Mouse (Mus musculus) large intestine, adult 2 months (tissue): ENCODE results near the gene Nwd2. TPM values are rescaled to one million over a fixed set of nuclear protein-coding genes. Genes with fewer than 3 reads are reported as not detected.

Source experiments
- DNase-seq: peaks from one replicate; pipeline ENCODE4 v3.0.0-alpha.2; 2012; ENCODE audit warnings: low read depth, low spot score
- WGBS: fragments of 180-500 bp; shearing (Covaris S2); methylation state at CpG from one replicate; pipeline ENCODE4 v1.1.7; 2018; 5-methylcytosine and 5-hydroxymethylcytosine counted together
- polyA plus RNA-seq: library from polyadenylated mRNA; depleted of rRNA; stranded (reverse); fragments of >200 nt; gene quantifications from 2 replicates; pipeline ENCODE4 v1.2.3, GENCODE M21; 2012; rRNA removed

The Nwd2 gene
- not detected in 2 replicates for polyA plus RNA-seq

DNA sequence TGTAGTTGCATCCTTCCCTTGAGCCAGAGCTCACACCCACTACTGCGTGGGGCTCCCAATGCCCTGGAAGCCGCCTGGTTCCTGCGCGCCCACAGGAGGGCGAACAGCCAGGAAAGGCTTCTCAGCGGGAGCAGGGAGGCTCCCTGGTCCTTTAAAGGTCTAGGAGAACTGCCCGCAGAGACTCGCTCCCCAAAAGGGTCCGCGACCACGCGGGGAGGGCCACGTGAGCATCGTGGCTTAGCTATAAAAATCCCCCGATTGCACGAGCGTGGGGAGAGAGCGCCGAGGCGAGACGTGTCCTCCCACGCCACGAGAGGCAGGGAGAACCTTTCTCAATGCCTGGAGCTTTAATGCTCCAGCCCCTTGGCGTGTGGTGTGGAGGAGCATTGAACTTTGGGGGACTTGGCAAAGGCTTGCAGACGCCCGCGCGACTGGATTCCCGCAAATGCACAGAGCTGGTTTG, at the start of gene Nwd2:
TSS of gene Nwd2 (plus strand) at position 33 of the 463 bp plus-strand sequence.
- WGBS: 5% methylated on average over 29 of the region's 29 CpGs
- no peak for DNase-seq

DNA sequence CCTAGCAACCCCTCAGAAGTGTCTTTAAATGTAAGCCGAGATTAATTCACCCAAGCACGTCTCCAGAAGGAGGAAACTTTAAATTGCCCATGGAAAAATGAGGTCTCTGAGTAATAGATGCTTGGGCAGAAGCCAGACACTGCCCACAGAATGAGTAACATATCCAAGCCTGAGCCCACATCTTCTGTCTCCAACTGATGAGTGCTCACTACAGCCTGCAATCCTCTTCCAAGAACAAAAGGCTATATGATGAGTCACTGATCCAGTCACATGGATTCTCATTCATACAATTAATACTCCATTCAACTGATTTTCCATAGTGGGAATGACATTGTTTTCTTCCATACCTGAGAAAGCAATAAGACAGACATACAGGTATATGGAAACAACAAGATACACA, 41.5 kb upstream of the Nwd2 start:
- 82% methylated on average over 2 of the region's 2 CpGs for WGBS
- no peak for DNase-seq

DNA sequence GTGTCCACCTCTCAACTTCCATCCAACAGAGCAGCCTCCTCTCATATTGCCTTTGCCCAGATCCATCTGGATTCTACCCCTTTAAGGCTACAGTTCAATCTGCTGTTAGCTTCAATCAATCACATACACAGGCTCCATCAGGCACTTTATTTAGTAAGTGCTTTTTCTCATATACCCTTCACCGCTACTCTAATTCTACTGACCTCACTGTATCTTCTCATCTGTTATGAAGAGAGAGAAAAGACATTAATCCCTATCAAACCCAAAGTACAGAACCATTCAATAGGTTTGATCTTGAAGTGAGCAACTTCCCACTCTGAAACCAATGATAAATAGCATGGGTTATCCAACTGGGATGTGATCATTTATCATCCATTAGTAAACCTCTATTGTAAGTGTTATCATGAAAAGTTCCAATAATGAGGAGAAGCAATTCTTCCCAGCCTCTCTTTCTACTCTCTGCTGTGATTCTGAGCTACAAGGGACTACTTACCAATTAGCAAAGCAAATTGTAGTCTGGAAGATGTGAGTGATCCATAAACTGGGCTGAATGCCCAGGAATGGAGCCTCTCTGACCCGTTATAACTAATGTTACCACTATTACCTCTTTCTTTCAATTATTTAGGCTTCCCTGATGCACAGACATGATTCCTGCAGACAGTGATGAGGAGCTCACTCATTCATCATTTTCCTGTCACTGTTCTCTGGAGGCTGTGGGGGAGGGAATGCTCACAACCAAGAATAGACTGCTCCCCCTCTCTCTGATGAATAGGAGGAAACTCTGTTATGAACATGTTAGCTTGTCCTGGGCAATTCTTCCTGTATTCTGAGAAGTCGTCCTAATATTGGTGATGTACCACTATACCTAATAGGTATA, 31.9 kb upstream of the Nwd2 start:
- 67% methylated on average over 3 of the region's 3 CpGs for WGBS
- DNase-seq: no peak

DNA sequence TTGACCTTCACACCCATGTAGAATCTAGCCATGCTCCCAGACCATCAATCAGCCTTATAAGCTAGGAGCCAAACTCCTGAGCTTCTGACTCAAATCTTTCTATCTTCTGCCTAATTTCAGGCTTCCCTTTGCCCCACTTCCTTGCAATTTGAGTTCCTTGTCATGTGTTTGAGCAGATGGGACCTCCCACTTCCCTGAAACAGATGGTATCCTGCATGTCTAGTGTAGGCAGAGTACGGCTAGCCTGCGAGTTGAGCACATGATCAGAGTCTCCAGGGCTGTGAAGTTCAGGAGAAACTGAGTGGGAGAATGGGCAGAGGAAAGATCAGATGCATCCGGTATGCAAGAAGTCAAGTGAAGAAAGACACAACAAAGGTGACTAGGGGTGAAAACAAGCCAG, 24.8 kb upstream of the Nwd2 start:
- DNase-seq: no peak
- WGBS: 75% methylated on average over 3 of the region's 3 CpGs

DNA sequence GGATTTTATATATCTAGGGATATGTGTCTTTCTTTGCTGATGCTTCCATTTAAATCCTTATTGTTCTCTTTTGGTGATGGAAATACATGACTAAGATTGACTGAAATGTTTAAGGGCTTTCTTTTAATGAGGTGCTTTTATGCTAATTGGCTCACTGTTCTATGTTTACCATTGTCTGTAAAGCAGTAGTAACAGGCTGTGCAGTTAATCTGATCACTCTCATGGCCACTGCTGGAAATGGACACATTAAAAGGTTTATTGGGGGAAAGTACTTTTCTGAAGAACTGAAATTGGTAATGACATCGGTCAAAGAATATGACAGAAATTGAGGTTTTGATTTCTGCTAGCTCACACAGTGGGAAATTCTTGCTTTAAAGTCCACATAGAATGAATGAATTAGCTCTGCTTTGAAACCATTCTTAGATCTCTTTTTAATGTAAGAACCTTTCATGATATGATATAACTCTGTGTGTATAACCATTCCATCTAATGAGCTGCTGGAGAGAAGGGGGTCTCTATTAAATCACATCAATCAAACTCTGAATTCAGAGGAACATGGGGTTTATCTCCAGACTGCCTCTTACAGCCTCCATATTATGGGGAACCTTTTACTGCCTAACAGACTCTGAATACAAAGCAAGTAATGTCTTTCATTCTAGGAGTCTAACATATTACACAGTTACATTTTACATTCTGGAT, 20.9 kb upstream of the Nwd2 start:
- no peak for DNase-seq
- WGBS: 80% methylated on average over 1 of the region's 1 CpGs

DNA sequence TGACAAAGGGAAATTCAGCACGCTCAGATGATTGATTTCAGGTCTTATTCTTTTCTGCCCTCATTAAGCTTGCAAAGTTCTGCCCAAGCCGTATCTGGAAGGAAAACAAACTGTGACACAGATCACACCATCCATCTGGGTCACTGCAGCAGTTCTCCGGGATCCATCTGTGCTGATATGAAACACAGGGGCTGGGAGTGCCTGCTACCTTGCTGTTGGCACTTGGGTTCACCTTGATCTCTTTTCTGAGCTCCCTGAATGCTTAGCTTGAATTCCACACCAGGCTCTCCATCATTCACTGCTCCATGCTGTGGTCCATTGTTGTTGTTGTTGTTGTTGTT, 20.4 kb upstream of the Nwd2 start:
- WGBS: 71% methylated on average over 3 of the region's 3 CpGs
- no peak for DNase-seq

DNA sequence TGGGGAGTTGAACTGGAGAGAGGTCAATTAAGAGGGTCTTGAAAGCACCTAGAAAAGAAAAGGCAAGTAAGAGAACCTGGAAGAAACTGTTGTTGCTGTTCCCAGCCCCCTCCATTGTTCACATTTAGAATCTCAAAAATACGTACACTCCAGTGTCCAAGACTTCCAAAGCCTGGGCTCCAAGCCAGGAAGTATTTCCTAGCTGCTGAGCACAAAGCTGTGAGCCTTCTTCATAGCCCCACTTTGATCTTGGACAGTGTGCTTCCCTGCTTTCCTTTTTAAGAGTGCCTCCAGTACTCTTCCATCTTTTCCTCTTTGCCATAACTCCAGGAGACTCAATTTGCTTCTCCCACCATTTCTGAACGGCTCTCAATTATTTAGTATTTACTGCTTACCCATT, 14.3 kb upstream of the Nwd2 start:
- 42% methylated on average over 2 of the region's 2 CpGs for WGBS
- DNase-seq: no peak

DNA sequence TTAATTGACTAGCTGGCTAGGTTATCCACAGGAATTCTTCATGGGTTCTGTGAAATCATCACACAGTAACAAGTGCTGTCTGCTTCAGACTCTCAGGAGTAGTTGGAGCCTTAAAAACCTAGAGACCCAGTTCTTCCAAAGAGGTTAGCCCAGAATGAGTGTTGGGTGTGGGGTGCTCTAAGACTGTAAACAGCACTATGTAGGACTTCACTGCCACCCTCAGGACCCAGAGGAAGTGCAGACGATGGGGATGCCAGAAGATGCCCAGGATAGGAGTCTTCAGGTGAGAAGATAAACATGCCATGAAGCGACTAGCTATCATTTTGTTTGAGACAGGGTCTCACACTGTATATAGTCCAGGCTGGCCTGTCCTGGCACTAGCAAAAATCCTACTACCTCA, 715 bp upstream of the Nwd2 start:
- WGBS: 36% methylated on average over 2 of the region's 2 CpGs
- no peak for DNase-seq

DNA sequence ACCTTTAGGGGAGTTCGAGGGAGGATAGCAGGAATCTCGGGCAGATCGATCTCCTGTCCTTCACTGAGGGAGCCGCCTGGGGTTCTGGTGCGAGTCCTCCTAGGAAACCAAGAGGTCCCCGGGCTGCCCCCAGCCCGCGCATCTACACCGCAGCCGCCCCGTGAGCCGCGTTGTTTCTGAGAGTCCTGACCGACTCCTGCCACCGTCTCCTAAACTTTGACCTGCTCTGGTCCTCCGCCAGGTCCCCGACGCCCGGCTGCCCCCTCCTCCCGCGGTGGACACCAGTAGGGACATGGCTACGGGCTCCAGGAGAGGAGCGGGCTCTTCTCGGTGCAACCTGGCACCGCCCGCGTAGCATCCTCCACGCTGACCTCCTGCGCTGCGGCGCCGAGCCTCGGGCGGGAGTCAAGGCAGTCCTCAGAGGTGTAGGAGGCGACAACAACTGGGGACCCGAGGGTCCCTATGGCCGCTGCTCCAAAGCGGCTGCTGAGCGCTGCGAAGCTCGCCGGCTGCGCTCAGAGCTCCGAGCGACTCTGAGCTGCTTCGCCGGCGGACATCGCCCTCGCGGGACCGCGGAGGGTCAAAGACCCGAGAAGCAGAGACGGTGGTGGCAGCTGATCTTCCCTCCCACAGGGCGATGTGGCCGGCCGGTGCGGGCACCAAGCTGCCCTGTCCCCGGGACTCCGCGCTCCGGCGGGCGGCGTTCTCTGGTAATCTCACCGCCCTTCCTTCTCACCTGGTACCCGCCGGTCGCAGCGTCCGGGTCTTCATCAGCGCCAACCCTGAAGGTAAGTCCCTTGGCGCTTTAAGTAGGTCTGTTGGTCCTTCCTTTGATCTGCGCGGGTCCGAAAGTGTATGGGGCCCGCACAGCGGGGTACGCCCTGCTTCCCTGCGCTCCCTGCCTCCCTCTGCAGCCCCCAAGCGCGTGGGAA, 897 bp downstream of the Nwd2 start:
- no peak for DNase-seq

DNA sequence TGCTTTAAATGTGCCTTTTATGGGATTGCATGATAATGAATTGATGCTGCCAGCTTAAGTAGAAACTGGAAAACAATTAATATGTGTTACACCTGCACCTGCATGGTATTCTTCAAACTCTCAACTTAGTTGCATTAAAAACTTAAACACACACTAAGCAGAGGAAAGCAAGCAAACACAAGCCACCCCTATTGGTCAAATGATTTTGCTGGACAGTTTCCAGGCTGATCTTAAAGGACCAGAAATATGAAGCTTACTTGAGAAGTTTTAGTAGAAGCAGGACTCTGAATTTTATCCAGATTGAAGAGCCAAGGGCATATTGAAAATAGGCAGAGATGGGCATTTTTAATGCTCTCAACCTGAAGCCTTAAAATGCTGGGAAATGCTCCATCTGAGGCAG, 2.9 kb downstream of the Nwd2 start:
- DNase-seq: no peak

More for the DNA sequence above, 897 bp downstream of the Nwd2 start:
- 3% methylated on average over 83 of the region's 83 CpGs for WGBS

DNA sequence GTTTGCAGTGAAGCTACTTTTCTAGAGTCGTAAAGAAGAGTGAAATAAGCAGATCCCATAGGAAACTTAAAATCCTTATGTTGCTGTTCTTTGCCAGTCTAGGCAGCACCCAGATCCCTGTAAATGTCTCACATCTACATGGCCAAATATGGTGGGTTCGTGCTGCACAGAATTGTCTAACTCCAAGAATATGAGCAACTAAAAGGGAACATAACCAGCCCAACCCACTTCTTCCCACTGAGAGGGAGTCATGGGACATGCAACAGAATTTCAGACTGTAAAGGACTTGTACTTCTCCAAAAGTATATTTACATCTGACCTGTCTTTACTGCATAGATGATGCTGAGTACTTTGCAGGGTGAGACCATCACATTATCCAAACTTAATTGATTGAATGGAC, 3.8 kb downstream of the Nwd2 start:
- DNase-seq: no peak
- WGBS: 74% methylated on average over 2 of the region's 2 CpGs

DNA sequence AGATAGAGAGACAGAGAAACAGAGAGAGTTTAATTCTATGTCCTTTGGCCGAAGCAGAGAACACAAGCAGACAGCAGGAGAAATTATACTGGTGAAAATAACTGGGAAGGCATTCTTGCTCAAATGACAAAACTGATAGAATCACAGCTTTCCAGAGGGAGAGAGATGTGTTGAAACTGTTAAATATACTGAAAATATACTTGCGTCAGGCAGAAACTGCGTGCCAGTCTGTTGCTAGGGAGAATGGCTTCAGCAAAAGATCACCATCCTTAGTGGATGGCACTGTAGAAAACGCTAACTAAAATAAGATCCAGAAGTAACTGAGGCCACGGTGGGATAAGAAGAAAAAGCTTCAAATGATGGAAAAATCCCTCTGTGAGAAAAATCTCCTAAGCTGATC, 18.0 kb downstream of the Nwd2 start:
- whole genome bisulfite sequencing: 88% methylated on average over 5 of the region's 5 CpGs
- no peak for DNase-seq

DNA sequence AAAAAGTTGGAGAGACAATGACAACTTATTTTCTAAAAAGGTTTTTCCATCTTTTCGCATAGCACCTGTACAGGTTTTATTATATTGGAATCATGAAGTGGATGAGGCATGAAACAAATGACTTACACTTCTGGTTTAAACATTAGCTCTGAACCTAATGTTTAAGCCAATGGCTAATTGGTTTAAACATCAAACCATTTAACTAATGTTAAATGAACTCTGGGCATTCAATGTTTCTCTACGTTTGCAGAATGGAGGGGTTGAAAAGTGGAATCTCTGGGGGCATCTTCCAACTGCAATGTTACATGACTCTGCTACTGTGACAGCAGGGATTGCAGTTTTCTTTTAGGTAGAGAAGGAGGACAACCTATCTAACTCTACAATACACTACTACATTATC, 27.0 kb downstream of the Nwd2 start:
- 60% methylated on average over 2 of the region's 2 CpGs for WGBS
- no peak for DNase-seq

DNA sequence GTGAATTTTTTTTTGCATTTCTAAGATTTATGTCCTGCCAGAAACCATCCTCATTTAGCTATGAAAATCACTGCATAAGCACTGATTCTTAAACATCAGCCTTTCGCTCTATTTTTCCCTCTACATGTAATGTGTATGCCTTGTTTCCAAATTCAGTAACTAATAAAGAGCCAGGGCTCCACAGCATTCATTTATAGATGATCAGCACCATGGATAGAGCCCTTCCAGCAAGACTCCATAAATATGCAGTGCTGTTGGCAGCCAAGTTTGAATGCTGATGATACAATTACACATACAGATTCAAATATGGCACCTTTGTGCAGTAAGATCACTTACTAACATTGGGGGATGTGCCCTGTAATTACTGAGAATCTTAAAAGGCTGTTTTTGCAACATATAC, 40.2 kb downstream of the Nwd2 start:
- DNase-seq: no peak
- WGBS: 79% methylated on average over 1 of the region's 1 CpGs

DNA sequence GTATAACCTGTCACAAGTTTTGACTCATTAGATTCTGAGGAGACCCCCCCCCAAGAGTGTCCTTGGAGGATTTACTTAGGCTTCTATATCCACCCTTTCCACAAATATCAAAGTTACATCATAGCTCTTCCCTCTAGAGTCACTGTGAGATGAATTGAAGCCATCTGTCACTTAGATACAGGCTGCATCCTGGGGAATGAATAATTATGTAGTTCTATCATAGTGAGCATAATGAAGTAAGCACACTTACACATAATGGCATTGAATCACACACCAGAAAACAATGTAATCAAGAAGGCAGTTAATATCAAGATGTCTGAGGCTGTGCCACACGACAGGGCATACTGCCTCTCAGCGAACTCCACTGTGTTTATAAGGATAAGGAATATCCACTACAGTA, 47.9 kb downstream of the Nwd2 start:
- WGBS: 85% methylated on average over 2 of the region's 2 CpGs
- no peak for DNase-seq

DNA sequence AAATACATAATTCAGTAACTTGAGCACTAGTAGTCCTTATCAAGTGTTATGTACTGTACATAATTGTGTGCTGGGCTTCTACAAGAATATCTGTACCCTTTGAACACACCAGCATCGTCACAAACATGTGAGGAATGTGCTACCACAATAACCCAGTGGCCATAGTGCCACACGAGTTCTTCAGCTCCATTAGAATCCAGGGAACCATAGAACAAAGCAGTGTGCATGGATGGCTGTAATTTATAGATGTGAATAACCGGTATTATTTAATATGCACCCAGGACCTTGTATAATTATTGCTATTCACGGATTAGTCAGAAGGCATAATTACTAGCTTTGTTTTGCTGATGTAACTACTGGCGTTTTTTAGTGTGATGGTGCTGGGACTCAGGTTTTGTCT, 48.3 kb downstream of the Nwd2 start:
- no peak for DNase-seq
- 66% methylated on average over 5 of the region's 5 CpGs for WGBS

DNA sequence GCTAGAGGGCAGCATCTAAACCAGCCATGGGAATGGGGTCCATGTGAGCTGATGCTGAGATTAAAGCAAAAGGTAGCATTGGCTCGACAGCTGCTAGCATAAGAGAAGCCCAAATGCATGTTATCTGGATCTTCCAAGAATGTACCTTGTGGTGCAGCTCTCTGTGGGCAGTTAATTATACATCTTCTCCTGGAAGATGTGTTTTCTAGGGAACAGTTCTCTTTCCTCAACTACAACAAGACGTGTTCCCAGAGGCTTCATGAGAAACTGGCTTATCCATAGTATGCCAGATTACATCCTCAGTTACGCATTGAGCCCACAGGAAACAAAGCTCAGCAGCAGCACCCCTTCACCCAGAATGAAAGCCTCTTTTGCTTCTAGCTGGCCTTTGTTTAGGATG, 80.1 kb downstream of the Nwd2 start:
- 80% methylated on average over 3 of the region's 3 CpGs for WGBS

DNA sequence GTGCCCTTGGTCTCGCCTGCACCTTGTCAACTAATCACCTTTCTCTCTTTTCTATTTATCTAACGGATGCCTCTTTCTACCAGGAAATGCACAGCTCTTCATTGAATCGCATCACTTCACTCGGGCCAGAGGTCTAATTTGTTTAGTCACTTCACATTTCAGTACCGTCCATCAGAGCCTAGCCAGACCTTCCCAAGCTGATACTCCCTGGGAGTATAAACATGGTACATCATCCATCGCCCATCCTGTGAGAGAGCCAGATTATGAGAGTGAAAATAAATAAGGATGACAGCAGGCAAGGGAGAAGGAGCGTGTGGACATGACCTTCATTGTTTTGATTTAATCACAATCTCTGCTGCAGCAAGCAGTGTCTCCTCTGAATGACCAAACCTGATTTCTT, 86.6 kb downstream of the Nwd2 start:
- DNase-seq: no peak
- 50% methylated on average over 7 of the region's 7 CpGs for WGBS

More for the DNA sequence above, 80.1 kb downstream of the Nwd2 start:
- DNase-seq: no peak

DNA sequence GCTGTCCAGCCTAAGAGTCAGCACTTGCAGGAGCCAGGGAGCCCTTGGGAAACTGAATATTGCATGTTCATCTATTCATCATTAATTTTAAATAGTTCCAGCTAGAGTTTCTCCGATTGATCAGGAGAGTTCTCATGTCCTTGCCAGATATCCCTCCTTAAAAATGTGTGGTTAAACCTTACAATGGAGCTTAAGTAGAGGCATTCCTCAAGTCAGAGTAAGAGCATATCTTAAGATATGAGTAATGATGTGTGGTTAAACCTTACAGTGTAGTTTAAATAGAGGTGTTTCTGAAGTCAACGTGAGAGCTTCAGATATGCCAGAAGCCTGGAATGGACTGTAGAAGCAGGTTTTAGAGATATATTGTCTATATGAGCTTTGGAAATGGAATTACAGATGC, 94.5 kb downstream of the Nwd2 start:
- 82% methylated on average over 2 of the region's 2 CpGs for WGBS
- no peak for DNase-seq

DNA sequence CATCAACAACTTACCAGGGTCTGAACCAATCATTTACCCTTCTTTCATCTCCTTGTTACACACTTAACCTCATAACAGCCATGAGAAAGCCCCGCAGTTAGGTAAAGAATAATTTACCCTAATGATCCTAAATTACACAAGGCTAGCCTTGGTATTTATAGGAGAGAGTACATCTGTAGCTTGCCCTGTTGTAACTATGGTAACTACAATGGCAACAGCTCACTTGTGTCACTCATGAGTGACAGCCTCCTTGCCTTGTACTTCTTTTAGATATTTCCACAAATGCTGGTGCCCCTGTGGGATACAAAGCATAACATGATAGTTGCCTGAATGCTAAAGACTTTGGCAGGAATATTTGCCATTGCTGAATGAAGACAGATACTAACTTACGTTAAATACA, 99.4 kb downstream of the Nwd2 start:
- WGBS: 43% methylated on average over 2 of the region's 2 CpGs

More for the DNA sequence above, 99.4 kb downstream of the Nwd2 start:
- DNase-seq: no peak
